Mouse (Mus musculus): ENCODE measurements around the gene Wwox.

Gene Wwox

GRCm38 (mm10) chr8:114927917-114928316, 488.5 kb downstream of the Wwox start:
- no peak for DNase-seq

GRCm38 (mm10) chr8:114929597-114929996, 490.1 kb downstream of the Wwox start:
- no peak for DNase-seq

- DNase-seq, result no peak
Measured at GRCm38 (mm10) chr8:114932071-114932630, 492.7 kb downstream of the Wwox start.

- peak; percentile 40 for DNase-seq
Measured at GRCm38 (mm10) chr8:114933248-114933647, 493.8 kb downstream of the Wwox start.

- no peak for DNase-seq
Measured at GRCm38 (mm10) chr8:114936887-114937286, 497.4 kb downstream of the Wwox start.

- no peak for DNase-seq
Measured at GRCm38 (mm10) chr8:114939338-114939737, 499.9 kb downstream of the Wwox start.

- no peak for DNase-seq
Measured at GRCm38 (mm10) chr8:114941096-114941495, 501.6 kb downstream of the Wwox start.

- DNase-seq, result no peak
Measured at GRCm38 (mm10) chr8:114941644-114942043, 502.2 kb downstream of the Wwox start.

GRCm38 (mm10) chr8:114947921-114948320, 508.5 kb downstream of the Wwox start:
- DNase-seq, result no peak

- no peak for DNase-seq
Measured at GRCm38 (mm10) chr8:114956377-114957168, 517.1 kb downstream of the Wwox start.

- no peak for DNase-seq
Measured at GRCm38 (mm10) chr8:114958437-114959107, 519.1 kb downstream of the Wwox start.

GRCm38 (mm10) chr8:114959406-114959805, 520.0 kb downstream of the Wwox start:
- no peak for DNase-seq

- no peak for DNase-seq
Measured at GRCm38 (mm10) chr8:114962494-114962893, 523.0 kb downstream of the Wwox start.

GRCm38 (mm10) chr8:114963282-114963681, 523.8 kb downstream of the Wwox start:
- no peak for DNase-seq

- DNase-seq, result no peak
Measured at GRCm38 (mm10) chr8:114964206-114964605, 524.8 kb downstream of the Wwox start.

GRCm38 (mm10) chr8:114968842-114969241, 529.4 kb downstream of the Wwox start:
- DNase-seq, result no peak

GRCm38 (mm10) chr8:114971378-114971777, 531.9 kb downstream of the Wwox start:
- DNase-seq, result peak; percentile 89

- peak; percentile 24 for DNase-seq
Measured at GRCm38 (mm10) chr8:114973002-114973461, 533.6 kb downstream of the Wwox start.

GRCm38 (mm10) chr8:114974336-114974950, 535.0 kb downstream of the Wwox start:
- no peak for DNase-seq

GRCm38 (mm10) chr8:114977746-114978145, 538.3 kb downstream of the Wwox start:
- DNase-seq, result no peak

- no peak for DNase-seq
Measured at GRCm38 (mm10) chr8:114978206-114978960, 538.9 kb downstream of the Wwox start.

GRCm38 (mm10) chr8:114979671-114980070, 540.2 kb downstream of the Wwox start:
- DNase-seq, result no peak

- DNase-seq, result no peak
Measured at GRCm38 (mm10) chr8:114982762-114983161, 543.3 kb downstream of the Wwox start.

Data from thymus, postnatal 14 days (tissue).